Mouse (Mus musculus) gastrocnemius, adult 2 months (tissue): ENCODE measurements around the gene Celsr1. TPM values are rescaled to one million over a fixed set of nuclear protein-coding genes. Genes with fewer than 3 reads are reported as not detected.

Experiments used
- DNase-seq: peaks from one replicate; pipeline ENCODE4 v3.0.0; 2022
- H3K27ac ChIP-seq: fragments of 200-600 bp; 2 replicates; pipeline ENCODE4 v1.8.1; 2022; ENCODE audit warnings: mild to moderate bottlenecking
- H3K4me3 ChIP-seq: fragments of 200-600 bp; 2 replicates; pipeline ENCODE4 v1.8.1; 2022; ENCODE audit warnings: mild to moderate bottlenecking, moderate library complexity
- CTCF ChIP-seq: fragments of 200-600 bp; IDR thresholded peaks from 2 replicates; pipeline ENCODE4 v1.8.1; 2022; ENCODE audit warnings: antibody characterized with exemption, mild to moderate bottlenecking, moderate library complexity
- intact Hi-C: fragments of 180-260 bp; cut with DNase I; formaldehyde crosslinking; loops from one replicate; pipeline ENCODE4 v1.15.1; 2025
- long read RNA-seq, 2 experiments: library from polyadenylated mRNA; stranded (forward); transcript quantifications; one replicate each; pipeline ENCODE4 v2.0.0; 2021
- total RNA-seq, 2 experiments: library from RNA; stranded (reverse); gene quantifications; 2 replicates each; pipeline ENCODE4 v1.2.3; 2021

The Celsr1 gene
- under 1 TPM; 0.13 to 0.28 TPM for total RNA-seq
- long read RNA-seq, experiment 1, partial matches to known transcripts = 0 of 1 reads
- long read RNA-seq, experiment 1, other reads (novel, unspliced or antisense) = 1 of 1 reads
- long read RNA-seq, experiment 2 = 0 reads

DNA sequence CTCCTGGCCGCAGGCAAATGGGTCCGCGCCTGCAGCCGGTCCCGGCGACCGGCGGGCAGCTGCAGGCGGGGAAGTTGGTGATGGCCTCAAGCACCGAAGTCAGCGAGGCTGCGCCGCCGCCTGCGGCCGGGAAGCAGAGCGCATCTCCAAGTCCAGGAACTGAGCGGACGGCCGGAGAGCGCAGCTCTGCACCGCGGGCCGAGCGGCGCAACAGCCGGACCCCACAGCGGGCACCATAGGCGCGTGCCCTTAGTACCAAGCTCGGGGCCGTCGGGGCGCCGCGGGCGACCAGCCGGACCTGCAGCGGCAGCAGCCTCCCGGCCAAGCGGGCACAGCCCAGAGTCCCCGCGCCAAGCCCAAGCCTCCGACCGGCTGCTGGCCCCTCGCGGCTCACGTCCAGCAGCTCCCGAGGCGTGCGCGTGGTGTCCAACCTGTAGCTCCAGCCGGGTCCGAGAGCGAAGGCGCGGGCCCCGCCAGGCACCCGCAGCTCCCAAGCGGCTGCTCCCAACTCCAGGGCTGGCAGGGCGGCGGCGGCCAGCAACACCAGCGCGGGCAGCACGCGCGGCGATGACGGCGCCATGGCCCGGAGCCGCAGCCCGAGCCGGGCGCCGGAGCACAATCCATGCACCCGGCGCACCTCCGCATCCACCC, at the start of gene Celsr1:
Celsr1 (minus strand) TSS at position 587 of the 651 bp plus-strand sequence.
- intact Hi-C loops = no loop called here
- H3K27ac ChIP-seq = no peak within 1 kb of the TSS
- TF ChIP-seq CTCF = no peak
- H3K4me3 ChIP-seq = peak within 1 kb of the TSS; percentile 64
- no peak for DNase-seq

DNA sequence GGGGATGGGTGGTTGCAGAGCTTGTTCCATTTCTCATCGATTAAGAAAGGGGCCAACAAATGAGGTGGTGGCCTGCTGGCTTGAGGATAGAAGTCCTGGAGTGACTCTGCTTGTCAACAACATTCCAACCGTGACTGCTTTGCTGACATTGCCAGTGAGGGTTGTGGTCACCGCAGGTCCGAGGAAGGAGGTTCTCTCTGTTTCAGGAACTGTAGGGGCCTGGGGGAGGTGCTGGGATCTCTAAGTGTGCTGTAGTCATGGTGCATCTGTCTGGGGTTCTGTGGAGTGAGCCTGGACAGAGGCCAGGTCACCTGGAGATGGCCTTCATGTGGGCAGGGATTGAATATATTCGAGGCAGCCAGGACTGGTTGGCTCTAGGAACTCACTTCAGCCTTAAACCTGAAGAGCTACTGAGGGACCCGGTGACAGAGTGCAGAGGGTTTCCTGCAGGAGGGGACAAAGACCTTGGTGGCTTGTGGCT, 49.7 kb upstream of the Celsr1 start:
- H3K4me3 ChIP-seq = no peak overlapping the region
- intact Hi-C loops = no loop called here
- TF ChIP-seq CTCF = no peak
- peak overlapping the region; percentile 32; the same call in 1 of the 2 replicates for H3K27ac ChIP-seq
- peak; percentile 44 for DNase-seq

DNA sequence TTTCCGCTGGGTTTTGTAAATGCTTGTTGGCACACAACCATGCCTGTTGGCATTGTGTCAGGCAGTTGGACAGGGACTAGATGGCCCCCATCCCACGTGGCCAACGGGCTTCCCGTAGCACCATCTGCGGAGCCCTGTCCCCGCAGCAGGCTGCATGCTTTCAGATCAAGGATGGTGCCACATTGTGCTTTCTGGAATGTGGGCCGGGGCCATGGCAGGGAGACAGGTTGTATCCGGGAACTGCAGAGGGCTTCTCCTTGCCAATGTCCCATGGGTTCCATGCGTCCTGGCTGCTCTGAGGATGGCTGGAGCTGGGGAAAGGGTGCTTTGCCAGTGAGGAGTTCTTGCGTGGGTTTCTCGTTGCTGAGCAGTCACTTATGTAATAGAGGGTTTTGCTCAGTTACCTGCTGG, 49.0 kb upstream of the Celsr1 start:
- intact Hi-C loops = no loop called here
- no peak for TF ChIP-seq CTCF
- Histone ChIP-seq H3K27ac (peak overlapping the region; percentile 32; the same call in 1 of the 2 replicates), H3K4me3 (no peak overlapping the region)
- DNase-seq = no peak

DNA sequence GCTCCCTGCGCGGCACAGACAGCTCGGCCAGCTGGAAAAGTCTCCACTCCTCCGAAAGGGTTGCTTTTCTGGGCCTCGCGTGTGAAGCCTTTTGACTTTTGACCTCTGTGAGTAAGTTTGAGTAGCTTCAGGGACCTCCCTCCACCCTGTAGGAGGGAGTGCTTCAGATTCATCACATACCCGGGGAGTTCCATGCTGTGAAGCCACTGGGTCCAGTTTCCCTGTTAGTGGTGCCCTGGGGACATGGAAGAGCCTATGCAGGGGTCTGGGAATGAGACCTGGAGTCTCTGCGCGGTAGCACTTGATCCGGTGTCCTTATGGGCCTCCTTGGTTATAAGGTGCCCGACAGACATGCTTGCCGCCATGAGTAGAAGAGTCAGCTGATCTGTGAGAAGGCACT, 48.1 kb upstream of the Celsr1 start:
- DNase-seq = no peak
- Histone ChIP-seq H3K27ac (0 out of 2 replicates have a peak overlapping the region, but pooled peaks have one; percentile 16), H3K4me3 (no peak overlapping the region)
- intact Hi-C loops = no loop called here
- TF ChIP-seq CTCF = no peak

DNA sequence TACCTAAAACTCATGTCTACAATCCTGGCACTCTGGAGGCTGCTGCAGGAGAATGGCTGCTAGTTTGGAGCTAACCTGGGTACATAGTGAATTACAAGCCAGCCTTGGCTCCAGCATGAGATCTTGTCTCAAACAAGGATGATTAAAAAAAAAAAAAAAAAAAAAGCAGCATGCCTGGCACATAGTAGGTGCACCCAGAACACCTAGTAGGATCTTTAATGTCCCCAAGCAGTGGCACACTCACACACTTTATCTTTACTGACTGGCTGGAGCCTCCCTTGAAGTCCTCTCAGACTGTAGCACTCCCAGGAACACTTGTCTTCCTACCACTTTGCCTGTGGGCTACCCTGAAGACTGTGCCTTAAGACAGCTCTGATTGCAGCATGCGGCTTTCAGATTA, 46.8 kb upstream of the Celsr1 start:
- intact Hi-C loops = no loop called here
- no peak for TF ChIP-seq CTCF
- DNase-seq = no peak
- H3K4me3 ChIP-seq = no peak overlapping the region
- H3K27ac ChIP-seq = peak overlapping the region; percentile 69

DNA sequence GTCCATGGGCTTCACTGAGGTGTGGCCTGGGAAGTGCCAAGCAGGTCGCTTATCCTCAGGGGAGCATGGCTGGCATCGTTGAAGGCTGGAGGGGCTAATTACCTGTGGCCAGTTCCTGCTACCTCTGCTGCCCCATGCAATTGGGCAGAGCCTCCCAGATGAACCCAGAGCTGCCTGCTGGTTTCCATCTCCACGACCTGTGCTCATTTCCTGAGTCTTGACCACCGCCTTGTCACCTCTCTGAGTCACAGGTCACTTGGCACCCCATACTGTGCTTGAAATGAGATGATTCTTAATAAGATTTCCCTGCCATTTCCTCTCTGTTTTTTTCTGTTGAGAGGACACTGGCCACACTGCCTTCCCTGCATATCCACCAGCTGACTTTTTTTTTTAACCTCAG, 46.3 kb upstream of the Celsr1 start:
- intact Hi-C loops = no loop called here
- H3K27ac ChIP-seq = peak overlapping the region; percentile 69

DNA sequence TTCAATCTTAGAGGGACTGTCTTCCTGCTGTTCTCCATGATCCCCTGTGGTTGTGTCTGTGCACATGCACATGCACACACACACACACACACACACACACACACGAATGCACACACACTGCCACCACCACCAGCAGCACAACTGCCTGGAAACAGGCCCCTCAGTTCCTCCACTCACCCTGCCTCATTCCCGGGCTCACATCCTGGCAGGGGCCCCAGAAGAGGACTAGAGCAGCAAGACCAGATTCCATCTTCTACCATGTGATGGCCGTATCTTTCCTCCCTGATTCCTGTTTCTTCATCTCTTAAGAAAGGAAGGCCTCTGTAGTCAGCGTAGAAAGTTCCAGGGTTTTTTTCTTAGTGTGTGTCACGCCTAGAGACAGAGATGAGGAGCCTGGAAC, 45.9 kb upstream of the Celsr1 start:
- DNase-seq = peak; percentile 54
- Histone ChIP-seq H3K4me3 (no peak overlapping the region), H3K27ac (peak overlapping the region; percentile 69)
- TF ChIP-seq CTCF = no peak
- intact Hi-C loops = no loop called here

More for the DNA sequence above, 46.3 kb upstream of the Celsr1 start:
- DNase-seq = peak; percentile 48
- H3K4me3 ChIP-seq = no peak overlapping the region
- TF ChIP-seq CTCF = no peak

DNA sequence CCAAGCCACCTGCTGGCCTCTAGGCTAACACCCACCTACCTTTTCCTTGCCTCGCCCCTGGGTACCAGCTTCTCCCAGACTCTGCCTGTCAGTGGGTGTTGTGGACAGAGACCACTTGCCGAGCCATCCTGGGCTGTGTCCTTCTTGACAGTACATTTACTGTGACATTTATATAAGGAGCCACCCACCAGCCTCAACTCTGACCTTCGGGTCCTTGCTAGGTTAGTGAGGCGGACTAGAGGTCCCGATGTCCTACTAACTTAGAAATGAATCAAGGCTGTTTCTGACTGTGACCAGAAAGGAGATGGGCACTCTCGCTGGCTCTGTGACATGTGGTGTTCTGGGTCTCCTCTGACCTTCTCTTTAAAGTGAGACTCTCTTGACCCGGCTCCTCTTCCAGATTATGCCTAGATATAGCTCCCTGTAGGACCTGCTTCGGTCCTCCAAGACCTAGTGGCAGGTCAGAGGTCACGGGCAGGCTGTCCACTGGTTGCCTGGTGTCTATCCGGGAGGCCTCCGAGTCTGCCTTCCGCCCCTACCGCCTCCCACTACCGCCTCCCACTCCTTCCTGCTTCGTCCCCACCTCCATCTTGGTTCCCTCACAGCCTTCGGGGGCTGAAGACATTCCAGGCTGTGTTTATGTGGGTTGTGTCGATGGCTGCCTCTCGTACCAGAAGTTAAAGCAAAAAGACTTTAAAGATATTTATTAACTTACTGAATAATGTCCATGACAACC, 45.1 kb upstream of the Celsr1 start:
- TF ChIP-seq CTCF = no peak
- intact Hi-C loops = no loop called here
- H3K4me3 ChIP-seq = no peak overlapping the region
- DNase-seq = no peak
- H3K27ac ChIP-seq = peak overlapping the region; percentile 69

DNA sequence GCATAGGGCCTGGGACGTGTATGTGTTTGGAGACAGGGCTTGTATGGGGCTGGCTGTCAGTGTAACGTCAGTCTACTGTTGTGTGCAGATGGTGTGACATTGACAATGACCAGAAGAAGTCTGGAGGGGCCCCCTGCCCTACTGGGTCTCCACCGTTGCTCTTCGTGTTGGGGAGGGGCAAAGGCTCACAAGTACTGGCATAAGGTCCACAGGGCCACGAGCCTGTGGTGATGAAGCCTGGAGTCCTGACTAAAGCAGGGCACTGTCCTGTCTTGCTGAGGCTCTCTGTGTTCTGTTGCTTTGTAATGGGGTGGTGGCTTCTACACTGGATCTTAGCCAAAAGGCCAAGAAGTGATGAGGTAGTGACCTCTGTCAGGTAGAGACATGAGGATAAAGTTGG, 44.4 kb upstream of the Celsr1 start:
- Histone ChIP-seq H3K4me3 (no peak overlapping the region), H3K27ac (no peak overlapping the region; the same call in 1 of the 2 replicates)
- no peak for TF ChIP-seq CTCF
- intact Hi-C loops = no loop called here
- DNase-seq = no peak

DNA sequence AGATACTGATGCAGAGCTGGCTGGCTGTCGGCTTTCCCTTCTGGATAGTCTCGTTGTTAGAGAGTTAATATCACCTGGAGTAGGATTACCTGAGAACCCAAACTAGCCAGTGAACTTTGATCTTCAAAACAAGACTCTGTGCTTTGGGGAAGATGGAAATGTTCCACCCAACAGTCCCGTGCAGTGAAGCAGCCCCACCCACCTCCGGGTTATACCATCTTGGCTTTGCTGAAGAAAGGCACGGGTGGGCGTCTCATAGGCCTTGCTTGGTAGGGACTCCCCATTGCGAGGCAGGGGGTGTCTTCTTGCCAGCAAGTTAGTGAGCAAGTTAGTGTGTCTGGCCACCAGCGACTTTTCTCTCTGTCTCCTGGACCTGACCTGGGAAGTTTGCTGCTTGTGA, 42.8 kb upstream of the Celsr1 start:
- peak overlapping the region; percentile 17; the same call in 1 of the 2 replicates for H3K4me3 ChIP-seq
- intact Hi-C loops = no loop called here
- peak overlapping the region; percentile 82 for H3K27ac ChIP-seq
- no peak for DNase-seq
- no peak for TF ChIP-seq CTCF

DNA sequence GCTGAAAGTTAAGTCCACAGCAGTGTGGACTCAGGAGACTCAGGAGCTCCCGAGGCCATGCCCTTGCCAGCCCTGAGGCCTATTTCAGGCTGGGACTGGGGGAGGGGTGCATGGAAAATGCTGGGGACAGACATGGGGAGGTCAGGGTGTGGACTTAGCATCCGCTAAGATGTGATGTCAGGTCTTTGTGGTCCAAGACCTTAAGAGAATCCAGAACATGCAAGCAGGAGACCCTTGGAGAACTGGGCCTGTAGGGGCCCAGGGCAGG, 42.4 kb upstream of the Celsr1 start:
- H3K27ac ChIP-seq = peak overlapping the region; percentile 82
- peak; percentile 86 for DNase-seq
- no peak for TF ChIP-seq CTCF
- peak overlapping the region; percentile 28 for H3K4me3 ChIP-seq
- intact Hi-C loops = no loop called here

DNA sequence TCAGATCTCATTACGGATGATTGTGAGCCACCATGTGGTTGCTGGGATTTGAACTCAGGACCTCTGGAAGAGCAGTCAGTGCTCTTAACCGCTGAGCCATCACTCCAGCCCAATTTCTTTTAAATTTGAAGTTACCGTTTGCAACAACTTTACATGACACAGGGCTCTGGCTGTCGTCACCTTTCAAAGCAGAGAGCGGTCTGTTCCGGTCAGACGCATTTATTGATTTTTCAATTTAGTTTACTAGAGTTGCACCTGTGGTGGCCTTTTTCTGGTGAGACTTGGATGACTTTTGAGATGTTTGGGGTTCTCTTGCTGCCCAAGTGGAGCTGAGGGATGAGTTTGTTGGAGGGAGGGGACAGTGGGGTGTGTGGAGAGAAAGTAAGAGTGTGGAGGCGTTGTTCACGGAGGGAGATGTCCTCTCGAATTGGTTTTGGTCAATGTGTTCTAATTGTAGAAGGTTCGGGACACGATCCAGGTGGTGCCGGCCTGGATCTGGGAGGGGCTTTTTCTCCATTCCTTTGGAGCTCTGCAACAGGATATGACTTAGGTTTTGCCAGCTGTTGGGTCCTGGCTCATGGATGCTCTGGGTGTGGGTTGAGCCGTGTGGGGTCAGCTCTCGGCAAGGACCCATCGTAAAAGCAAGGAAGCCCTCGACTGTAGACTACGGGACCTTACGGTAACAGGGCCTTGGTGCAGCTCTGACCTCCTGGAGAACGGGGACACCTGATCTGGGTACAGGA, 41.9 kb upstream of the Celsr1 start:
- intact Hi-C loops = no loop called here
- DNase-seq = no peak
- no peak for TF ChIP-seq CTCF
- peak overlapping the region; percentile 82 for H3K27ac ChIP-seq
- peak overlapping the region; percentile 28 for H3K4me3 ChIP-seq
